Mouse (Mus musculus): ENCODE results near the gene Trpm1.

DNA sequence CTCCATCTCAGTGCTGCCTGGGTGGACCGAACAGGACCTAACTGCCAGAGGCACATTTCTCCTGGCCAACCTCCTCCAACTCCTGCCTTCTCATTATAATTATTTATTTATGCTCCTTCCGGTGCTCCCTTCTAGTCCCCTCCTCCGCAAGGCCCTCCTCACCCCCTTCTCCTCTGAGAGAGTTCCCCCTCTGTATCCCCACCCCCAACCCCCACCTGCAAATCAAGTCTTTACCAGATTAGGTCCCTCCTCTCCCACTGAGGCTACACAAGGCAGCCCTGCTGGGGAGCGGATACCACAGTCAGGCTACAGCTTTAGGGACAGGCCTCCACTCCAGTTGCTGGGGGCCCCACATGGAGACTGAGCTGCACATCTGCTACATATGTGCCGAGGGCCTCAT, 39.8 kb downstream of the Trpm1 start:
- TF ChIP-seq E2F4 (IDR thresholded peaks at IDR 0.05; ENCODE audit: insufficient replicate concordance, low read depth, low read length) (no peak), ZNF384 (IDR thresholded peaks at IDR 0.05; ENCODE audit: low read depth, low read length) (no peak), MYC (IDR thresholded peaks at IDR 0.05; ENCODE audit: low read depth, low read length) (no peak), USF1 (IDR thresholded peaks at IDR 0.05; ENCODE audit: low read depth, low read length) (no peak), CTCF (conservative IDR thresholded peaks at IDR 0.05 in 1 of 2, IDR thresholded peaks at IDR 0.05 in 1 of 2; ENCODE audit: low read depth in 2 of 2, low read length in 2 of 2) (no peak), UBTF (IDR thresholded peaks at IDR 0.05; ENCODE audit: low read depth, low read length) (no peak), SMC3 (IDR thresholded peaks at IDR 0.05; ENCODE audit: low read depth, low read length) (no peak)

All from CH12.LX (cell line).